Mouse (Mus musculus) embryonic fibroblast, embryonic 13.5 days (primary cell): ENCODE results near the gene Coasy.

Source experiments
- CTCF ChIP-seq: IDR thresholded peaks from 2 replicates; pipeline ENCODE4 v1.5.1; 2011; ENCODE audit warnings: mild to moderate bottlenecking, control low read depth, low read length, moderate library complexity, borderline replicate concordance; ENCODE audit not compliant: insufficient read depth
- POLR2A ChIP-seq: IDR thresholded peaks from 2 replicates; pipeline ENCODE4 v1.6.1; 2011; ENCODE audit warnings: low read depth, mild to moderate bottlenecking, control low read depth, low read length, moderate library complexity

- no peak for TF ChIP-seq POLR2A
- no peak for TF ChIP-seq CTCF
Measured at GRCm38 (mm10) chr11:101061049-101061448, 21.3 kb upstream of the Coasy start.
